In the genomic region with DNA sequence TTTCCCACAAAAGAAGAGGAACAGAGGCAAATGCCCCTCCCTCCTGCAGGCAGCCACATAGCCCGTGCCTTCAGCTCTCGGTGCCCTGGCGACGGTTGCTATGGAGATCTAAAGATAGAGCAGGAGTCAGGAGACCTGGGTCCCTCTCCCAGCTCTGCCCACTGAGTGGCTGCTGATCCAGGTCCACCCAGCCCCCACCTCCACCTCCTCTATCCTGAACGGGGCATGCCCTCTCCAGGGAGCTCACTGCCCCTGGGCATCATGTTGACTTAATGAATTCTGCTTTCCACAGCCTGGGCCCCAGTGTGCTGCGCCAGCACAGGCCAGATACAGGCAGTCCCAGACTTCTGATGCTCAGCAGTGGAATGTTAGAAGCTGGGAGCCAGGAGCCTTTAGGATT, we compare ENCODE assay signal across 9 mouse cellular contexts. TPM values are rescaled to one million over a fixed set of nuclear protein-coding genes. Genes with fewer than 3 reads are reported as not detected.
DNase-seq lines count a peak whose midpoint lies in the region; ATAC-seq lines count a peak whose summit lies in the region.
"Had no signal": no experiment of that assay in that cellular context is flagged by ENCODE, and none has a peak within 500 bp of the region (broad histone marks: within the 10 kb centered on the region; RNA-seq: fewer than 3 reads in every experiment).

No protein-coding gene starts in this region.

- peak overlapping the region; percentile 29 for H3K4me3 ChIP-seq in forebrain, embryonic 10.5 days
- H3K4me3 ChIP-seq in intestine, embryonic 15.5 days (replicated peaks) = no peak overlapping the region
- no peak overlapping the region for H3K4me3 ChIP-seq in neural tube, embryonic 11.5 days (ENCODE audit: low read depth, low read length)

- H3K27ac ChIP-seq in forebrain, embryonic 10.5 days = peak overlapping the region; percentile 91
- H3K27ac ChIP-seq in intestine, embryonic 15.5 days = no peak overlapping the region
- peak overlapping the region; percentile 69 for H3K27ac ChIP-seq in neural tube, embryonic 11.5 days (ENCODE audit: low read depth, low read length)

- DNase-seq in cerebellum, postnatal 10 days = peak; percentile 56 to 71
- DNase-seq in forebrain, embryonic 10.5 days (ENCODE audit: extremely low spot score, low spot score) = peak; percentile 84
- peak; percentile 49 to 75 for DNase-seq in left cerebral cortex, adult 18-20 months (ENCODE audit: low spot score in 2 of 2)
- peak; percentile 84 for DNase-seq in neural tube, embryonic 11.5 days (ENCODE audit: low spot score)
- no peak for DNase-seq in spleen, postnatal 10 days (ENCODE audit: low spot score in 2 of 2)

- no peaks in the 10 kb centered on the region for H3K36me3 ChIP-seq in forebrain, embryonic 10.5 days (replicated peaks)
- no peaks in the 10 kb centered on the region for H3K36me3 ChIP-seq in intestine, embryonic 15.5 days
- H3K36me3 ChIP-seq in neural tube, embryonic 11.5 days (ENCODE audit: control insufficient read depth, insufficient read depth, low read length) = no peaks in the 10 kb centered on the region

- H3K27me3 ChIP-seq in forebrain, embryonic 10.5 days (ENCODE audit: poor library complexity, severe bottlenecking) = no peaks in the 10 kb centered on the region
- H3K27me3 ChIP-seq in intestine, embryonic 15.5 days (replicated peaks) = no peaks in the 10 kb centered on the region
- no peaks in the 10 kb centered on the region for H3K27me3 ChIP-seq in neural tube, embryonic 11.5 days (ENCODE audit: control insufficient read depth, insufficient read depth, low read length)

- ATAC-seq in cerebellum, adult (ENCODE audit: insufficient number of reproducible peaks, low FRiP score, low TSS enrichment) = no peak
- 0 out of 2 replicates have a peak, but pooled peaks have one; percentile 12 for ATAC-seq in intestine, embryonic 15.5 days
- peak; percentile 94 for ATAC-seq in neural tube, embryonic 11.5 days (ENCODE audit: insufficient read depth, low FRiP score, low TSS enrichment)
- no peak for ATAC-seq in CD4-positive, CD25-positive, alpha-beta regulatory T cell, adult 4 months

- H3K4me2 ChIP-seq in intestine, embryonic 15.5 days (replicated peaks) = no peak overlapping the region
- H3K4me2 ChIP-seq in neural tube, embryonic 11.5 days (ENCODE audit: low read depth) = no peak overlapping the region

- peaks cover 59% of the 10 kb centered on the region for H3K4me1 ChIP-seq in forebrain, embryonic 10.5 days
- no peaks in the 10 kb centered on the region for H3K4me1 ChIP-seq in intestine, embryonic 15.5 days (replicated peaks)
- peaks cover 12% of the 10 kb centered on the region for H3K4me1 ChIP-seq in neural tube, embryonic 11.5 days (ENCODE audit: control insufficient read depth, insufficient read depth, low read length)

- no peaks in the 10 kb centered on the region for H3K9me3 ChIP-seq in forebrain, embryonic 10.5 days
- H3K9me3 ChIP-seq in intestine, embryonic 15.5 days = no peaks in the 10 kb centered on the region
- no peaks in the 10 kb centered on the region for H3K9me3 ChIP-seq in neural tube, embryonic 11.5 days (ENCODE audit: control insufficient read depth, low read length)

- no peak overlapping the region for H3K9ac ChIP-seq in intestine, embryonic 15.5 days
- peak overlapping the region; percentile 1 for H3K9ac ChIP-seq in neural tube, embryonic 11.5 days (ENCODE audit: low read length)

- WGBS in forebrain, embryonic 10.5 days = 5% methylated on average over 6 of the region's 6 CpGs
- WGBS in intestine, embryonic 15.5 days = 25% methylated on average over 6 of the region's 6 CpGs
- WGBS in neural tube, embryonic 11.5 days = 20% methylated on average over 6 of the region's 6 CpGs

RNA-seq across cellular contexts. Expression of gene Cdcp2, which starts 11.8 kb away (rescaled TPM):
- polyA plus RNA-seq in forebrain, embryonic 10.5 days (2016; fragmentation: Nextera tagmentation; extraction: Ambion mirVana) = 0.06 TPM in 1 of 2 replicates, not detected in the other
- polyA plus RNA-seq in intestine, embryonic 15.5 days (2015; fragmentation: Nextera tagmentation; extraction: Ambion mirVana) = not detected in 2 replicates
- total RNA-seq in left cerebral cortex, adult 18-20 months (2021) = not detected
- polyA plus RNA-seq in neural tube, embryonic 11.5 days (2014; fragmentation: Nextera tagmentation; extraction: Ambion mirVana) = 0.24 and 0.64 TPM in 2 replicates
- not detected for polyA plus RNA-seq in CD4-positive, CD25-positive, alpha-beta regulatory T cell, adult 4 months (2017; shearing (Covaris generic))
- polyA plus RNA-seq: cerebellum, adult 2 months had no signal

RNA-seq across cellular contexts. Expression of gene Cyb5rl, which starts 18.1 kb away (rescaled TPM):
- 8.9 and 11.3 TPM in 2 replicates for polyA plus RNA-seq in forebrain, embryonic 10.5 days (2016; fragmentation: Nextera tagmentation; extraction: Ambion mirVana)
- polyA plus RNA-seq in intestine, embryonic 15.5 days (2015; fragmentation: Nextera tagmentation; extraction: Ambion mirVana) = 6.1 and 6.6 TPM in 2 replicates
- 1 to 10 TPM; 6.3 to 7.6 TPM for total RNA-seq in left cerebral cortex, adult 18-20 months (2021)
- 3.7 and 7.0 TPM in 2 replicates for polyA plus RNA-seq in neural tube, embryonic 11.5 days (2014; fragmentation: Nextera tagmentation; extraction: Ambion mirVana)
- polyA plus RNA-seq in CD4-positive, CD25-positive, alpha-beta regulatory T cell, adult 4 months (2017; shearing (Covaris generic)) = 10 to 100 TPM in 1 of 2 experiments, 1 to 10 TPM in 1; 7.1 to 15.3 TPM

RNA-seq across cellular contexts. Expression of gene Mrpl37, which starts 18.2 kb away (rescaled TPM):
- polyA plus RNA-seq in forebrain, embryonic 10.5 days (2016; fragmentation: Nextera tagmentation; extraction: Ambion mirVana) = 131 and 132 TPM in 2 replicates
- 103 and 115 TPM in 2 replicates for polyA plus RNA-seq in intestine, embryonic 15.5 days (2015; fragmentation: Nextera tagmentation; extraction: Ambion mirVana)
- 10 to 100 TPM; 54.8 to 64.0 TPM for total RNA-seq in left cerebral cortex, adult 18-20 months (2021)
- 122 and 124 TPM in 2 replicates for polyA plus RNA-seq in neural tube, embryonic 11.5 days (2014; fragmentation: Nextera tagmentation; extraction: Ambion mirVana)
- polyA plus RNA-seq in CD4-positive, CD25-positive, alpha-beta regulatory T cell, adult 4 months (2017; shearing (Covaris generic)) = 10 to 100 TPM; 46.4 to 48.2 TPM

Comparison
In these comparisons a context has a peak if more than half of its experiments do, and no peak if none do; other contexts are left out.
1. DNase-seq: peak in cerebellum, postnatal 10 days (2 of 2), forebrain, embryonic 10.5 days (single experiment), left cerebral cortex, adult 18-20 months (2 of 2) and neural tube, embryonic 11.5 days (single experiment); none in spleen, postnatal 10 days (0 of 2).
2. ATAC-seq: peak in intestine, embryonic 15.5 days (single experiment) and neural tube, embryonic 11.5 days (single experiment); none in cerebellum, adult (single experiment) and CD4-positive, CD25-positive, alpha-beta regulatory T cell, adult 4 months (single experiment).